Mouse (Mus musculus): Measurements from ENCODE around the gene Dhdh.

- no peak for TF ChIP-seq CTCF (conservative IDR thresholded peaks at IDR 0.05; ENCODE audit: low read length)
- no peak for TF ChIP-seq NANOG (IDR thresholded peaks at IDR 0.05; ENCODE audit: borderline replicate concordance, low read length)
- no peak for TF ChIP-seq POU5F1 (IDR thresholded peaks at IDR 0.05; ENCODE audit: borderline replicate concordance, low read length)
These were observed 9.8 kb downstream of the Dhdh start for GRCm38 (mm10) chr7:45478774-45479173.

Data from E14TG2a.4 (cell line).